Mouse (Mus musculus) retina, postnatal 7 days (tissue): ENCODE results near the gene Dmkn.
"Not testable (repeated sequence)": the region's sequence is repeated elsewhere in the genome, so short reads cannot be mapped to it uniquely, and the experiment has no call there.

Experiments used
- DNase-seq: peaks from one replicate; pipeline ENCODE4 v3.0.0-alpha.2; 2012; ENCODE audit warnings: low read depth, low spot score

Dmkn gene

DNA sequence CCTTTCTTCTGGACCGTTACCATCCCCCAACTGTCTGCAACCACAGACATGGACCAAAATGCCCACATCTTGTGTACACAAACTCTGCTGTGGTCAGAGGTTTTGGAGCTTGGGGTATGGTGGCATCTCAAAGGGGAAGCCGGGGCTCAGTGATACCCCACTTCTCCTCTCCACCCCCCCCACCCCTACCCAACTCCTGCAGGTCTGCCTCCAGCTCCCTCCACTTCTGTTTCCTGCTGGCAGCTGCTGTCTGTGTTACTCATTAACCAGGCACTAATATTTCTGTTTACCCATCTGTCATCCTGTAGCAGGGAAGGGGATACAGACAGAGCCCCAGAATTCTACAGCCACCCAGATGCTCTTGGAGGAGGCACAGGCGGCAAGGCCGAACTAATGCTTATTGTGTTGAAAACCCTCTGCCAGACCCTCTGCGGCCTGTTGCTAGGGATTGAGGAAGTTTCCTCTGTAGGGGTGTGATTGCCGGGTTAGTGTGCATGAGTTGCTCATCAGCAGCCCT, 48.8 kb downstream of the Dmkn start:
- DNase-seq = no peak

DNA sequence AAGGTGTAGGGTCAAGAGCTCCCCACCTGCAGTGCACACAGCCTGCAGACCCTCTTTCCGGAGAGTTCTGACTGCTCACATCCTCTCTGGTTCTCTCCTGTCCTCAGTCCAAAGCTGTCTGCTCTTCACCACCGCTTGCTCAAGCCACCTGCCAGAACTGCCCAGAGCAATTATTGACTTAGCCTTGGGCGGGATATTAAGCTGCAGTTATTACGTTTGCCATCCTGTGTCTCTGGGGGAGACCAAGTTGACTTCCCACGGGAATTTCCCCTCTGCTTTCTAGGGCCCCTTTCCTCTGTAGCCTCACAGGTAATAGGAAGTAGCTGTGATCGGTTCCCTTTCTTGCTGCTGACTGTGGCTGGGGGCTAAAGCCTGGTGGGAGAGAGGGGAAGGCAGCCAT, 56.6 kb downstream of the Dmkn start:
- DNase-seq = no peak

GRCm38 (mm10) chr7:30820854-30821445, 57.4 kb downstream of the Dmkn start:
- no peak for DNase-seq

GRCm38 (mm10) chr7:30821532-30821931, 58.0 kb downstream of the Dmkn start:
- DNase-seq = no peak

- DNase-seq = no peak
Measured at GRCm38 (mm10) chr7:30823675-30824074, 60.1 kb downstream of the Dmkn start, which contains the start of gene Ffar2. Gene Ffar2, minus strand, starts transcription at chr7:30823775.

DNA sequence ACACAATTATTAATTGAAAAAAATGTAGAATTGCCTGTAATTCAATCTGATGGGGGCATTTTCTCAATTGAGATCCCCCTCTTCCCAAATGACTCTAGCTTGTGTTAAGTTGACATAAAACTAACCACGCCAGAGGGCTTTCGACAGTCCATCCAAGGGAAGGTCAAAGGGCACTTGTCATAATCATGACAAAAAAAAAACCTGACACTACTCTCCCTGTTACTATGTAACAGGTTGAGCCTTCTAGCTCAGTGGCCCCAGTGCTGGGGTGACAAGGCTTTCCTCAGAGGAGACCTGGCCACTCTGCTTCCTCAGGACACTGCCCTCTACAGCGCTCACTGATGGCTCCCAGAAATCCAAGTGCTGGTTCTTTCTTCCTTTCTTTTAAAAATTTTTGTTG, 60.8 kb downstream of the Dmkn start:
- DNase-seq = no peak

- DNase-seq = no peak
Measured at GRCm38 (mm10) chr7:30826660-30827059, 63.1 kb downstream of the Dmkn start.

GRCm38 (mm10) chr7:30828871-30829270, 65.3 kb downstream of the Dmkn start:
- DNase-seq = not testable (repeated sequence)

- no peak for DNase-seq
Measured at GRCm38 (mm10) chr7:30829428-30829827, 65.9 kb downstream of the Dmkn start.
